Mouse (Mus musculus): ENCODE measurements around the gene Macrod2. TPM values are rescaled to one million over a fixed set of nuclear protein-coding genes. Genes with fewer than 3 reads are reported as not detected.

Gene Macrod2
- total RNA-seq, 2 experiments from 2014 or later: 53.5 to 56.4 TPM

DNA sequence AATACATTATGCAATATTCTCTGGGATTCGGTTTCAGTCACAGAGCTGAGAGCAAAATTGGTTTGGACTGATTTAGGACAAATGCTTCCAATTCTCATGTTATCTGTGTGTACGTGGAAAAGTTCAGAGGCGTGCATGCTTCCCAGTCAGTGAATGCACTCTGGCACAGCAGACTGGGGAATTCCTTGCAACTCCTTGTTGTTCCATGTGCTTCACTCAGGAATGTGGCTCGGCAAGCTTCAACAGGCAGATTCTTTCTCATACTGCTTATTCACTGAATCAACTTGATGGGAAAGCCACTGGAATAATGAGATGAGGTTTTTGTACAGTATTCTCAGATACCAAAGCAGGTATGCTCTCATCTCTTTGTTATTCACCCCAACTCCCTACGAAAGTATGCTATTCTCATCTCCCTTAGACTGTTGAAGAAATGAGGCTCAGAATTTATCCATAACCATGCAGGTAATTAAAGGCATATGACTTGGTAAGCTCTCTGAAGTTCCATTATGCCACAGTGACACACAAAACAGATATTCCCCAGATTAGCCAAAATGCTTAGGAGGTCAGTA, 884.1 kb downstream of the Macrod2 start:
- DNase-seq (ENCODE audit: extremely low spot score in 1 of 2, low spot score in 2 of 2): no peak
- Histone ChIP-seq H3K4me3 (no peak overlapping the region), H3K27ac (no peak overlapping the region)
- intact Hi-C loops (cut with DNase I): no loop called here
- no peak for TF ChIP-seq CTCF (IDR thresholded peaks at IDR 0.05)

- intact Hi-C loops (cut with DNase I): no loop called here
- TF ChIP-seq CTCF (IDR thresholded peaks at IDR 0.05): no peak
- Histone ChIP-seq H3K4me3 (no peak overlapping the region), H3K27ac (no peak overlapping the region)
- DNase-seq (ENCODE audit: extremely low spot score in 1 of 2, low spot score in 2 of 2): no peak
Observed at GRCm38 (mm10) chr2:141280817-141281216, 885.7 kb downstream of the Macrod2 start.

GRCm38 (mm10) chr2:141286110-141286747, 891.1 kb downstream of the Macrod2 start:
- Histone ChIP-seq H3K27ac (no peak overlapping the region), H3K4me3 (no peak overlapping the region)
- intact Hi-C loops (cut with DNase I): no loop called here
- no peak for TF ChIP-seq CTCF (IDR thresholded peaks at IDR 0.05)
- no peak for DNase-seq (ENCODE audit: extremely low spot score in 1 of 2, low spot score in 2 of 2)

- DNase-seq (ENCODE audit: extremely low spot score in 1 of 2, low spot score in 2 of 2): no peak
- intact Hi-C loops (cut with DNase I): no loop called here
- no peak for TF ChIP-seq CTCF (IDR thresholded peaks at IDR 0.05)
- H3K4me3 ChIP-seq: no peak overlapping the region
- no peak overlapping the region for H3K27ac ChIP-seq
Observed at GRCm38 (mm10) chr2:141288494-141288893, 893.4 kb downstream of the Macrod2 start.

- H3K27ac ChIP-seq: no peak overlapping the region
- intact Hi-C loops (cut with DNase I): no loop called here
- no peak for DNase-seq (ENCODE audit: extremely low spot score in 1 of 2, low spot score in 2 of 2)
- no peak overlapping the region for H3K4me3 ChIP-seq
- no peak for TF ChIP-seq CTCF (IDR thresholded peaks at IDR 0.05)
Observed at GRCm38 (mm10) chr2:141289059-141289713, 894.1 kb downstream of the Macrod2 start.

DNA sequence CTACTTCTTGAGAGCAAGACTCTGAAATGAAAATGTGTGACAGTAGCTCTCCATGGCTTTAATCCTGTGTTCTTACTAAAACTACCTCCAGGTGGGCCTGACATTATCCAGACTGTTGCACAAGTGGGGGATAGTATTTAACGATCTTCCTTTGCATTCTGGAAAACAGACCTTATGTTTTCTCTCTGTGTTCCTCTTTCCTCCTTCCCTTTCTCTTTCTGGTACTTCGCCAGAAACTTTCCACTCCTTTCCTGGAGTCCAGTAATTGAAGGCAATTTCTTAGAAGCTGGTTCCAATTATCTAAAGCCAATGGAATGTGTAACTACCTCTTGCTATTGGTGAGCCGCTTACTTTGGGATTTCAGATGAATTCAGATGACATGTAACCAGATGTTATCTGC, 897.7 kb downstream of the Macrod2 start:
- DNase-seq (ENCODE audit: extremely low spot score in 1 of 2, low spot score in 2 of 2): no peak
- no peak for TF ChIP-seq CTCF (IDR thresholded peaks at IDR 0.05)

GRCm38 (mm10) chr2:141299168-141299567, 904.1 kb downstream of the Macrod2 start:
- intact Hi-C loops (cut with DNase I): no loop called here
- no peak for TF ChIP-seq CTCF (IDR thresholded peaks at IDR 0.05)
- no peak overlapping the region for H3K27ac ChIP-seq
- H3K4me3 ChIP-seq: no peak overlapping the region
- DNase-seq (ENCODE audit: extremely low spot score in 1 of 2, low spot score in 2 of 2): no peak

More for the DNA sequence above, 897.7 kb downstream of the Macrod2 start:
- intact Hi-C loops (cut with DNase I): no loop called here
- H3K27ac ChIP-seq: no peak overlapping the region
- no peak overlapping the region for H3K4me3 ChIP-seq

DNA sequence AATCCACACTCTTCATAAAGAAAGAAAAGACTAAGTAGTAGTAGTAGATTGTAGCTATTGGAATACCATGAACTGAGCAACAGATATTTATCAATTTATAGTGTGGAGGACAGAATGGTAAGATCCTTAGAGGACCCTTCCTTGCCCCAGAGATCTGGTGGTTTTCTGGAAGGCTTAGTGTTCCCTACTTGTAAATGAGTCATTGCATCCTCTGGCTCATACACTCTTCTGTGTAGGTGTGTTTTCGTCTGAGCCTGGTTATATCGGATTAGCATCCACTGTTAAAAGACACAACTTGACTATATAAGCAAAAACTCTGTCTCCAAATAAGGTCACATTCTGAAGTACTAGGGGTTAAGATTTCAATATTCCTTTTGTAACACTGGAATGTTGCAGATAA, 905.9 kb downstream of the Macrod2 start:
- intact Hi-C loops (cut with DNase I): no loop called here
- TF ChIP-seq CTCF (IDR thresholded peaks at IDR 0.05): no peak
- no peak overlapping the region for H3K4me3 ChIP-seq
- no peak overlapping the region for H3K27ac ChIP-seq
- no peak for DNase-seq (ENCODE audit: extremely low spot score in 1 of 2, low spot score in 2 of 2)

- H3K27ac ChIP-seq: no peak overlapping the region
- no peak for TF ChIP-seq CTCF (IDR thresholded peaks at IDR 0.05)
- no peak for DNase-seq (ENCODE audit: extremely low spot score in 1 of 2, low spot score in 2 of 2)
- intact Hi-C loops (cut with DNase I): no loop called here
- no peak overlapping the region for H3K4me3 ChIP-seq
Observed at GRCm38 (mm10) chr2:141308406-141308805, 913.3 kb downstream of the Macrod2 start.

DNA sequence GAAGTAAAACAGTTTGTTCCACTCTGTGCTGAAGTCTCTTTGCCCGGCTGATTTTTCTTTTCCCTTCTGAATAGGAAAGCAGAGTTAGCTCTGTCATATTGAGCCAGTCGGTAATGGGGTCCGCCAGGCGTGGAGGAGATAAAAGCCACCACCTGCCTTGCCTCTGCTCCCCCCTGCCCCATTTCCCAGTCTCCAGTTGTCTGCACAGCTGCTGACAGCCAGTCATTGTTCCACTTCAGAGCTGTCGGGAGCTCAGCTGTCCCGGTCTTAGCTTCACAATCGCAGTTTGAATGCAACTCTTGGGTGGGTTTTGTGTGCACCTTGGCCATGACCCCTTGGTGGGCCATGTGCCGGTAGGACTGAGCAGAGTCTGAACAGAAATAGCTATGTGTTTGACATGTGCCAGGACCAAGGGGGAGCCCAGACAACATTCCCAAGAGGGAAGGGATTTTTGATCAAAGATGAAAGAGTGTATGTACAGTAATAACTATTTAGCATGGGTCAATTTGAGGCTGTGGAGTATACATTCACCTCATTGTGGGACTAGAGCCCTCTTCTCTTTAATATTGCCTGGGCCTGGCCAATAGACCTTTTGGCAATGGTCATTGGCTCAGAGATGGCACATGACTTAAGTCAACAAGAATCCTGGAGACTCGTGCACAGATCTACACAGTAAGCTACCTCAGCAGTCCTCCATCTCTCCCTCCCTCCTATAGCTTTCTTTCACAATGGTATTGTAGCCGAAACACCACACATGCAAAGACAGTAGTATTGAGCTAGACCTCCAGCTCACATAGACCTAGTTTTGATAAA, 917.2 kb downstream of the Macrod2 start:
- intact Hi-C loops (cut with DNase I): no loop called here
- no peak overlapping the region for H3K27ac ChIP-seq
- no peak for DNase-seq (ENCODE audit: extremely low spot score in 1 of 2, low spot score in 2 of 2)
- no peak for TF ChIP-seq CTCF (IDR thresholded peaks at IDR 0.05)
- no peak overlapping the region for H3K4me3 ChIP-seq

DNA sequence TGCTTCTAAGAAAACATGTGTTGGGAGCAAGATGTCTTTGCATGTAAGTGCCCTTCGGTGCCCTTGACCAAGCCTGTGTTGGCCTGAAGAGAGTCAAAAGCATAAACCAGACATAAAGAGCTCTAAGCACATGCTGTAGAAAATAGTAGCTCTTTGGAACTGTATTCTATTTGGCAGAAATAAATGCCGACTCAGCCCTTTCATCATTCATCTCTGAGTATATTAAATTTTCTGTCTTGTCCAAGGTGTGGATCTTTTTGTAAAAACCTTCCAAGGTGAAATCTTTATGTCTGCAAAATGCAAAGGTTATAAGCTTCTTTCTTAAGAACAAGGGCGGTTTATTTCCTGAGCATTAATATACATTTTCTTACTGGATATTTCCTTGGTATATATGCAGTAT, 920.2 kb downstream of the Macrod2 start:
- intact Hi-C loops (cut with DNase I): no loop called here
- TF ChIP-seq CTCF (IDR thresholded peaks at IDR 0.05): no peak
- no peak for DNase-seq (ENCODE audit: extremely low spot score in 1 of 2, low spot score in 2 of 2)

GRCm38 (mm10) chr2:141323956-141324460, 928.9 kb downstream of the Macrod2 start:
- intact Hi-C loops (cut with DNase I): no loop called here
- no peak for TF ChIP-seq CTCF (IDR thresholded peaks at IDR 0.05)
- no peak overlapping the region for H3K4me3 ChIP-seq
- DNase-seq (ENCODE audit: extremely low spot score in 1 of 2, low spot score in 2 of 2): no peak
- H3K27ac ChIP-seq: no peak overlapping the region

More for the DNA sequence above, 920.2 kb downstream of the Macrod2 start:
- Histone ChIP-seq H3K4me3 (no peak overlapping the region), H3K27ac (no peak overlapping the region)

Data from left cerebral cortex, adult 2 months (tissue).